Mouse (Mus musculus) liver, embryonic 11.5 days (tissue): ENCODE data around the gene Itgb2l. TPM values are rescaled to one million over a fixed set of nuclear protein-coding genes. Genes with fewer than 3 reads are reported as not detected.

Experiments used
- ATAC-seq: fragments of 200-750 bp; cut with Nextera tagmentation; replicated peaks from 2 replicates; pipeline ENCODE4 v1.8.0; 2017; ENCODE audit warnings: moderate number of reproducible peaks, mild to moderate bottlenecking, moderate TSS enrichment, moderate library complexity; ENCODE audit not compliant: low FRiP score
- DNase-seq: peaks from one replicate; pipeline ENCODE4 v3.0.0-alpha.2; 2017; ENCODE audit warnings: low spot score
- H3K27ac ChIP-seq: fragments of 300-500 bp; sonication (generic); 2 replicates; pipeline ENCODE4 v1.5.1; 2014; ENCODE audit warnings: mild to moderate bottlenecking, low read depth, low read length, control low read depth
- H3K27me3 ChIP-seq: fragments of 300-500 bp; sonication (generic); replicated peaks from 2 replicates; pipeline ENCODE4 v1.6.1; 2014; ENCODE audit warnings: low read length, mixed read lengths; ENCODE audit not compliant: control insufficient read depth, insufficient read depth
- H3K36me3 ChIP-seq: fragments of 300-500 bp; sonication (generic); 2 replicates; pipeline ENCODE4 v1.6.1; 2014; ENCODE audit warnings: mild to moderate bottlenecking, low read length, moderate library complexity, mixed read lengths; ENCODE audit not compliant: control insufficient read depth, insufficient read depth
- H3K4me1 ChIP-seq: fragments of 300-500 bp; sonication (generic); replicated peaks from 2 replicates; pipeline ENCODE4 v1.6.1; 2014; ENCODE audit warnings: low read length, mixed read lengths; ENCODE audit not compliant: control insufficient read depth, insufficient read depth
- H3K4me2 ChIP-seq: fragments of 300-500 bp; sonication (generic); 2 replicates; pipeline ENCODE4 v1.6.1; 2014; ENCODE audit warnings: mild to moderate bottlenecking, control low read depth, moderate library complexity
- H3K4me3 ChIP-seq: fragments of 300-500 bp; sonication (generic); 2 replicates; pipeline ENCODE4 v1.5.1; 2014; ENCODE audit warnings: low read depth, low read length, control low read depth
- H3K9ac ChIP-seq: fragments of 300-500 bp; sonication (generic); 2 replicates; pipeline ENCODE4 v1.6.1; 2014; ENCODE audit warnings: low read depth, low read length, control low read depth
- H3K9me3 ChIP-seq: fragments of 300-500 bp; sonication (generic); 2 replicates; pipeline ENCODE4 v1.6.1; 2016; ENCODE audit warnings: low read length, inconsistent platforms, mixed read lengths; ENCODE audit not compliant: control insufficient read depth
- WGBS: fragments of 180-500 bp; shearing (Covaris S2); extraction: QIAGEN DNeasy Blood & Tissue Kit; methylation state at CpG from one replicate; pipeline ENCODE4 v1.1.7; 2014; 5-methylcytosine and 5-hydroxymethylcytosine counted together
- polyA plus RNA-seq: library from polyadenylated mRNA; unstranded; fragments of >200 nt; fragmentation: Nextera tagmentation; extraction: Ambion mirVana; gene quantifications from 2 replicates; pipeline ENCODE4 v1.2.1, GENCODE M21; 2014

Itgb2l gene
- polyA plus RNA-seq, 1 experiment from 2014 or later = 0.30 TPM

DNA sequence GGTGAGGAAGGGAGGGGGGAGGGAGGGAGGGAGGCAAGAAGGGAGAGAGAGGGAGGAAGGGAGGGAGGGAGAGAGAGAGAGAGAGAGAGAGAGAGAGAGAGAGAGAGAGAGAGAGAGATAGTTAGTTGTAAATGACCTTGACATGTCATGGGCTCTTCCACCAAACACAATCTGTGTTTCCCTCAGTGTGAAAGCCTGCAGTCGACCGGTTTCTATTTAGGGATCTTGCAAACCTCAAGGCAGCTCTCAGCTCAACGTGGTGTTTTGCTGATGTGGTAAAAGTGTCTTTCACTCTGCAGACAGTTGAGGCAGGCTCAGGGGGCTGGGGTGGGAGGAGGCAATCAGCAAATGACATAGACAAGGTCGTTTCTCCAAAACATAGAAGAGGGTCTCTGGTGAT, 37.1 kb downstream of the Itgb2l start:
- Histone ChIP-seq H3K4me1 (no peaks in the 10 kb centered on the region), H3K36me3 (no peaks in the 10 kb centered on the region), H3K4me2 (no peak overlapping the region), H3K4me3 (no peak overlapping the region), H3K9ac (no peak overlapping the region), H3K9me3 (no peaks in the 10 kb centered on the region), H3K27ac (no peak overlapping the region), H3K27me3 (no peaks in the 10 kb centered on the region)
- 41% methylated on average over 4 of the region's 4 CpGs for WGBS
- ATAC-seq (no peak), DNase-seq (no peak)

DNA sequence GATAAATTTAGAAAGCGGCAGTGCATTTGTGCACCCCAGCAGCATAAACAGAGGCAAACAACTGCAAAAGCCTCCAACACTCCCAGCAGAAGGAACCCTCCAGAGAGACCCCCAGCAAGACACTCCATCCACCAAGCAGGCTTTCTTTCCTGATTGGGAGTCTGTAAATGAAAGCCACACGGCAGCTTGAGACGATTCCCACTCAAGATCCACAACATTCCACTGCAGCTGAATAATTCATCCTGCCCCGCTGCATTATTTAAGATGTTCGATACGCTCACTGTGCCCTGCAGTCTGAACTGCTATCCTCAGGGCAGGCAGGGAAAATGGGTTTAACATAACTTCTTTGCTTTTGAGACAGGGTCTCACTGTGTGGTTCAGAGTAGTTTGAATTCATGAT, 41.1 kb downstream of the Itgb2l start:
- no peaks in the 10 kb centered on the region for H3K4me1 ChIP-seq
- H3K36me3 ChIP-seq = no peaks in the 10 kb centered on the region
- no peak overlapping the region for H3K27ac ChIP-seq
- ATAC-seq (no peak), DNase-seq (no peak)
- H3K9me3 ChIP-seq = no peaks in the 10 kb centered on the region
- no peak overlapping the region for H3K4me3 ChIP-seq
- H3K27me3 ChIP-seq = no peaks in the 10 kb centered on the region
- WGBS = 81% methylated on average over 6 of the region's 6 CpGs
- no peak overlapping the region for H3K9ac ChIP-seq
- H3K4me2 ChIP-seq = no peak overlapping the region

DNA sequence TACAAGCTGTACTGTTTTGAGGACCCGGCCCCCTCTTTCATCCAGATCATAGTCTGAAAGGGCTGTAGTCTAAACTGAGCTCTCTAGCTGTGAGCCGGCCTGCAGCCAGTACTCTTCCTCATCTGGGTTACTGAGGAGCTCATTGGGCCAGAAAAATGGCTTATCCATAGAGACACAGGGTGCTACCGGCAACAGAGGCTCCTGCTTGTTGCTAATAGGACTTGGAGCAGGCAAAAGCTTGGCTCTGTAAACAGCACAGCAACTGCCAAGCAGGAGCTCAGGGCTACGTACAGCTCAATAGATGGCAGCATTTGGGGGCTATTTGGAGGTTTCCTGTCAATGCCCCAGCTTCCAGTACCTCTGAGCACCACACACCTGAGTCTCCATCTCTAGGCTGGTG, 43.4 kb downstream of the Itgb2l start:
- H3K9ac ChIP-seq = no peak overlapping the region
- no peak for ATAC-seq
- no peak overlapping the region for H3K27ac ChIP-seq
- no peak for DNase-seq
- no peak overlapping the region for H3K4me2 ChIP-seq
- H3K36me3 ChIP-seq = no peaks in the 10 kb centered on the region
- WGBS = 63% methylated on average over 4 of the region's 4 CpGs
- H3K4me3 ChIP-seq = no peak overlapping the region
- H3K9me3 ChIP-seq = no peaks in the 10 kb centered on the region
- no peaks in the 10 kb centered on the region for H3K27me3 ChIP-seq
- H3K4me1 ChIP-seq = no peaks in the 10 kb centered on the region

DNA sequence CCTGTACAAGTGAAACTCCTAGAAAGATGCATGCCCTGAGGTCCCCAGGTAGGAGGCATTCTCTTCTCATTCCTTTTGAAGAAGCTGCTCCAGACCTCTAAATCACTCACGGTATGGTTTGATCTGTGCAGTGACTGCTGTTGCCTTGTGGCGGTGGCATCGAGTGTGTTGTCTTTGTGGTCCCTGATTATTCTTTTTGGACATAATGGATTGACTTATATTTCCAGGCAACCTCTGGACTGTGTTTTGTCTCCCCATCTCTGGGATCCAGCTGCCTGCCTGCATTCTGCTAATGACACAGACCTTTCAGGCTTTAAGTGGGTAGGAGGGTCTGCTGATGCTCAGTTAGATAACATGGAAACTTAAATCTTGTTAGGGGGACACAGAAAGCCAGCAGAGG, 44.6 kb downstream of the Itgb2l start:
- no peak overlapping the region for H3K4me3 ChIP-seq
- WGBS = 76% methylated on average over 3 of the region's 3 CpGs

DNA sequence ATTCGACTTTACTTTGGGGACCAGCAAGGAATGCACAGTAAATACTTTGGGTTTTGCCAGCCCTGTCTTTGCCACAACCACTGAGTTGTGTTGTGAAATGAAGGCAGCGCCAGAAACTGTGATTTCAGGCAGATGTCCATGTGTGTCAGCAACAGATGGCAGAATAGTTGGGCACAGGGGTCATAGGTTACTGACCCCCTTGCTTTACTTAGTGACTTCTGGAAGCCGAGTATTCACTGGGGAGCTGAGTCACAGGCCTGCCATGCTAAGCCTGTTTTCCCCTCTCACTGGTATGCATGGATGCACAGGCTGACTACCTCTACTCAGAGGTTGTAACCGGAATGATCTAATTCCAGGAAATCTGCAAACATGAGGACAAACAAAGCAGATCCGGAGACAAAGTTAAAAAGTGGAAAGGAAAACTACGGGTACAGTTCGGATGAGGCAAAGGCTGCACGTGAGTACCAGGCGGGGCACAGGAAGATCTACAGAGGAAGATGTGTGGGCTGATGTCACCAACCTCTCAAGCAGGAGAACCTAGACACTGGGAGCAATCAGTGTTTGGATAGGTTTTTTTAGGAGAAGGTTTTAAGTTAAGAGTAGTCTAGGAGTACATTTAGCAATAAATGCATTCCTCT, 47.3 kb downstream of the Itgb2l start:
- no peak for ATAC-seq
- Histone ChIP-seq H3K4me1 (no peaks in the 10 kb centered on the region), H3K4me3 (no peak overlapping the region), H3K9me3 (no peaks in the 10 kb centered on the region), H3K36me3 (no peaks in the 10 kb centered on the region), H3K27ac (no peak overlapping the region), H3K27me3 (no peaks in the 10 kb centered on the region), H3K9ac (no peak overlapping the region), H3K4me2 (no peak overlapping the region)
- no peak for DNase-seq
- 77% methylated on average over 9 of the region's 9 CpGs for WGBS

More for the DNA sequence above, 44.6 kb downstream of the Itgb2l start:
- no peak overlapping the region for H3K9ac ChIP-seq
- H3K4me1 ChIP-seq = no peaks in the 10 kb centered on the region
- no peaks in the 10 kb centered on the region for H3K36me3 ChIP-seq
- DNase-seq (no peak), ATAC-seq (no peak)
- no peaks in the 10 kb centered on the region for H3K9me3 ChIP-seq
- no peak overlapping the region for H3K27ac ChIP-seq
- no peaks in the 10 kb centered on the region for H3K27me3 ChIP-seq
- no peak overlapping the region for H3K4me2 ChIP-seq

DNA sequence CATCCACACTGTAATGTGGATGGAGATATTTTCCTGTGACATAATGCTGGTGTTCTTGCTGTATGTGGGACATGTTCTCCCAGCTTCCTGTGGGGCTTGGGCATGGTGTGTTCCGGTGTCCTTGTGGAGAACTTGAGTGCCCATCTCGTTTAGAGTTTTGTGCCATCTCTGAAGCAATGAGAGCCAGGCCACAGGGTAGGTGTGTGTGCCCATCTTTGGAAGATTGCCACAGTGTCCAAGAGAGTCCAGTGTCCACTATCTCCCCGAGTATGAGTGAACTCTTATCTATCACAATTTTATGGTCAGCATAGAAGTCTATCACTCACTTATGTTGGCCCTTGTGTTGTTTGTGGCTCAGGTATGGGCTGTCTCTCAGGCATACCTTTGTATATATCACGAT, 47.9 kb downstream of the Itgb2l start:
- DNase-seq = no peak
- Histone ChIP-seq H3K9me3 (no peaks in the 10 kb centered on the region), H3K36me3 (no peaks in the 10 kb centered on the region), H3K4me1 (no peaks in the 10 kb centered on the region), H3K27ac (no peak overlapping the region), H3K9ac (no peak overlapping the region), H3K27me3 (no peaks in the 10 kb centered on the region), H3K4me2 (no peak overlapping the region), H3K4me3 (no peak overlapping the region)
- 64% methylated on average over 4 of the region's 4 CpGs for WGBS
- no peak for ATAC-seq

DNA sequence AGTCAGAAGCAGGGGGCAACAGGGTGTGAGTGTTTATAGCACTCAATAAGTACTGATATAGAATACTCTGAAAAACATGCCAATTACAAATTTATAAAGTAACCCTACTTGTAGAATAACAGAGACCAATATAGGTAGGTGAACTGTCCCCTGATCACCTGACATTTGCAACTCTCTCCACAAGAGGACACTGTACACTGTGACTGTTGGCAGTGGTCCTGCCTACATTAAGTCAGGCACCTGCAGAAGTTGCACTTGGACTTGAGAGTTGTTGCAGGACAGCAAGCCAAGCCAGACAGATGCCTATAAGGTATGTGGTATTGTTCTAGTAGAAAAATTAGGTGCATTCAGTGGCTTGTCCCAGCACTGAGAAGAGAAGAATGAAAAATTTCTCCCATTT, 52.3 kb downstream of the Itgb2l start:
- H3K4me2 ChIP-seq = no peak overlapping the region
- H3K27ac ChIP-seq = no peak overlapping the region
- ATAC-seq (no peak), DNase-seq (no peak)
- H3K4me1 ChIP-seq = no peaks in the 10 kb centered on the region
- no peaks in the 10 kb centered on the region for H3K9me3 ChIP-seq
- no peak overlapping the region for H3K4me3 ChIP-seq
- H3K36me3 ChIP-seq = no peaks in the 10 kb centered on the region
- H3K9ac ChIP-seq = no peak overlapping the region
- H3K27me3 ChIP-seq = no peaks in the 10 kb centered on the region

DNA sequence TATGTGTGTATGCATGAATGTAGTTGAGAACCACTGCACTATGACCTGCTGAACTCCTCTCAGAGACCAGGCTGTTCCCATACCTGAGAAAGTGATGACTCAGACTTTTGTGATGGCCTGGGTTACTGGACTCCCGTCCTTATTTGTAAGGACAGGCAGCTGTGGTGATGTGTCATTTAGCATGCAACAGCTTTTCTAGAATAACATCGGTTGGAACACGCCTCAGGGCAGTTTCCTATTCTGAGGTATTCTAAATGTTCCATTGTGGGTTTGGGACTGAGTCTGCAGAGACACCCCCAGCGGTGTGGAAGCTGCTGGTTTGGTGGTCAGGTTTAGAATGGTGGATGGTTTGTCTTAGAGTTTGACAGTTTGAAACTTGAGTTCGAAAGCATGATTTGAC, 54.9 kb downstream of the Itgb2l start:
- no peak for ATAC-seq
- no peaks in the 10 kb centered on the region for H3K36me3 ChIP-seq
- no peaks in the 10 kb centered on the region for H3K9me3 ChIP-seq
- no peaks in the 10 kb centered on the region for H3K27me3 ChIP-seq
- H3K27ac ChIP-seq = no peak overlapping the region
- H3K9ac ChIP-seq = no peak overlapping the region
- H3K4me1 ChIP-seq = no peaks in the 10 kb centered on the region
- H3K4me2 ChIP-seq = no peak overlapping the region
- DNase-seq = no peak
- 76% methylated on average over 5 of the region's 5 CpGs for WGBS
- no peak overlapping the region for H3K4me3 ChIP-seq

DNA sequence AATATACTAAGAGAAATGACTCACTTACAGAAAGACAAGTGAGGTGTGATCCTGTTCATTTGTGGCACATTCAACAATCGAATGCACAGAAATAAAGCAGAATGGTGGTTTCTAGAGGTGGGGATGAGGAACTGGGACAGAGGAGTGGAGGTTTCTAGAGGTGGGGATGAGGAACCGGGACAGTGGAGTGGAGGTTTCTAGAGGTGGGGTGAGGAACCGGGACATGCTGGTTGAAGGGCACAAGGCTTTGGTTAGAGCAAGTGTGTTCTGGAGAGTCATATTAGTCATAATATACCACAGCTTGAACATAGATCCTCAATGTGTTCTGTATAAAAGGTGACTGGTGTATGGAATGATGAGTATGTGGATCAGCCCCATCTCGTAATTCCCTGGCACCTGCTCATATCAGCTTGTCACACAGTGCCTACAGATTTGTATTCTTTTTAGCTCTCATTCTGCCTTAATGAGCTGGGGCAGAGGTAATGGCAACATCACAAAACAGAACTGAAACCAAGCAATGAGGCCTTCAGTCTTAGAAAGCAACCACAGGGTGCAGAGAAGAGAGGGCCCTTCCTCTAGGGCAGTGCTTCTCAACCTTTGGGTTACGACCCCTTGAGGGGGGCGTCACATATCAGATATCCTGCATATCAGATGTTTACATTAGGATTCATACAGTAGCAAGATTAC, 55.6 kb downstream of the Itgb2l start:
- DNase-seq (no peak), ATAC-seq (no peak)
- Histone ChIP-seq H3K36me3 (no peaks in the 10 kb centered on the region), H3K27me3 (no peaks in the 10 kb centered on the region), H3K4me2 (no peak overlapping the region), H3K27ac (no peak overlapping the region), H3K4me1 (no peaks in the 10 kb centered on the region), H3K9ac (no peak overlapping the region), H3K9me3 (no peaks in the 10 kb centered on the region), H3K4me3 (no peak overlapping the region)
- WGBS = 69% methylated on average over 6 of the region's 6 CpGs
